Mouse (Mus musculus): Measurements from ENCODE around the gene Sorbs2.

DNA sequence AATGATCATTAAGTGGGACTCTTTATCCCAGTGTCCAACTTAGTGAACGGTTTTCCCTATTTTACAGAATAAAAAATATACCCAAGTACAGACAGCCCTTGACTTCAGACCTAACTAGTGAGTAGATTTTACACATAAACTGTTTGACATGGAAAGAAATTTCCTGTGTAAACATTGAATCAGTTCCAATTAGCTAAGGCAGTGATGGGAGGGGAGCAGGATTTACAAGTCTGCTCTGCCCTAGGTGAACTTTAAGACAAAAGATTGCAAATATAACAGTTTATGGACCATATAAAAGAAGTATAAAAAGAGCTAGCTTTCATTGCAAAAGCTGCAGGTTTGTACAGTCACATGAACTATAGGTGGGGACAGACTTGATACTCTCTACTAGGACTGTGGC is 253.5 kb downstream of the Sorbs2 start:
- TF ChIP-seq POLR2A (IDR thresholded peaks at IDR 0.05; ENCODE audit: insufficient read length, low read depth) = no peak
- no peak for TF ChIP-seq REST (IDR thresholded peaks at IDR 0.05; ENCODE audit: insufficient read depth, insufficient read length)
- TF ChIP-seq POLR2AphosphoS2 (IDR thresholded peaks at IDR 0.05; ENCODE audit: insufficient read length, low read depth) = no peak
- TF ChIP-seq TCF12 (IDR thresholded peaks at IDR 0.05; ENCODE audit: insufficient read depth, poor library complexity, severe bottlenecking) = no peak
- no peak for TF ChIP-seq USF1 (IDR thresholded peaks at IDR 0.05; ENCODE audit: low read depth)
- TF ChIP-seq CEBPB (IDR thresholded peaks at IDR 0.05; ENCODE audit: insufficient read depth, poor library complexity, severe bottlenecking) = no peak
- TF ChIP-seq TCF3 (IDR thresholded peaks at IDR 0.05; ENCODE audit: insufficient read length, low read depth) = no peak
- no peak for TF ChIP-seq MYOD1 (IDR thresholded peaks at IDR 0.05; ENCODE audit: control insufficient read depth in 1 of 3, insufficient read length in 2 of 3, low read depth in 2 of 3)
- TF ChIP-seq MYOG (IDR thresholded peaks at IDR 0.05; ENCODE audit: control insufficient read depth in 1 of 3, insufficient read depth in 1 of 3, insufficient read length in 2 of 3, low read depth in 2 of 3) = no peak
- no peak for TF ChIP-seq MAX (IDR thresholded peaks at IDR 0.05; ENCODE audit: low read depth)
- no peak for TF ChIP-seq SRF (IDR thresholded peaks at IDR 0.05; ENCODE audit: control insufficient read depth, insufficient read length, low read depth)
- no peak for TF ChIP-seq E2F4 (IDR thresholded peaks at IDR 0.05; ENCODE audit: insufficient read depth)
